Mouse (Mus musculus): ENCODE results near the gene Acad10. TPM values are rescaled to one million over a fixed set of nuclear protein-coding genes. Genes with fewer than 3 reads are reported as not detected.
A peak's percentile ranks its signal among the peaks of the same experiment; 100 is the strongest.

Gene Acad10
- total and polyA plus RNA-seq, 2 experiments from 2014 or later, result 1.8 to 6.1 TPM

DNA sequence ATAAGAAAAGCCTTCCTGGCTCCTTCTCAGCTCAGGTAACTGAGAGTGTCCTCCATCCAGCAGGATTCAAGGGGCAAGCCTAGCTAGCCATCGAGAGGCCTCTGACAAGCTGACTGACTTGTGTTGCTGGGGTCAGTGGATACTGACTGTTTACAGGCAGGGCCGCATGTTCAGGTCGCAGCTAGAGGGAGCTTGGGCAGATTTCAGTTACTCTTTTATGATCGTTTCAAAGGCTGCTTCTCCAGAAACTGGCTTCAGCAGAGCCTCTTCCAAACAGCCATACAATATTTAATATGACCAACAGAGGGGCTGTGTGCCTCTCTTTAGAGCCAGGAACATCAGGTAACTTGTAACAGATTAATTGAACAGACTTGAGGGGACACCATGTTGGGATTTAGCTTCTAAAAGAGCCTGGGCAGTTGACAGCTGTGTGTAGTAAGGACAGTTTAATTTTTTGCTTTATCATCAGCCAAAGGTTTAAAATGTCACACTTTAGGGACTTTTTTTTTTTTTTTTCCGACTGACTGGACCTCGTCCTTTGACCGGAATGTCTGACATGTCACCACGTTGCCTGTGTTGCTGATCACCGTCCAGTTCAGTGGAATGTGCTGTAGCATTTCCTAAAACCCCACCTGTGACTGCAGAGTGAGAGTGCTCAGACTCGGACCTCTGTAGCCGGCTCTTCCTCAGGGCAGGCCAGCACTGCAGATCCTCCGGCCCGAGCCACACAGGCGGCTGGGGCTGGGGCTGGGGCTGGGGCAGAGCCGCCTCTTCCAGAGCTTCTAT is 26.0 kb upstream of the Acad10 start:
- Histone ChIP-seq H3K9ac (replicated peaks; ENCODE audit: low read depth, low read length) (no peak overlapping the region; the same call in 1 of the 2 replicates), H3K27ac (ENCODE audit: low read depth) (peak overlapping the region; percentile 18), H3K4me3 (ENCODE audit: low read depth, low read length) (no peak overlapping the region), H3K9me3 (replicated peaks; ENCODE audit: control insufficient read depth, low read length) (no peaks in the 10 kb centered on the region), H3K4me2 (ENCODE audit: low read depth, low read length) (0 out of 2 replicates have a peak overlapping the region, but pooled peaks have one; percentile 7), H3K36me3 (replicated peaks; ENCODE audit: control insufficient read depth, insufficient read depth, low read length) (peaks cover 45% of the 10 kb centered on the region), H3K4me1 (ENCODE audit: control insufficient read depth, insufficient read depth) (peaks cover 8% of the 10 kb centered on the region; the same call in 1 of the 2 replicates), H3K27me3 (ENCODE audit: control insufficient read depth, insufficient read depth, low read length) (no peaks in the 10 kb centered on the region)
- TF ChIP-seq CTCF (IDR thresholded peaks at IDR 0.05; ENCODE audit: low read depth), result peak; percentile 39
- TF ChIP-seq EP300 (IDR thresholded peaks at IDR 0.05; ENCODE audit: low read depth), result no peak
- ATAC-seq (ENCODE audit: insufficient read depth, low read depth), result 0 out of 2 replicates have a peak, but pooled peaks have one; percentile 34
- WGBS, result 36% methylated on average over 15 of the region's 15 CpGs
- DNase-seq (ENCODE audit: low spot score), result no peak

- Histone ChIP-seq H3K9ac (replicated peaks; ENCODE audit: low read depth, low read length) (no peak overlapping the region), H3K36me3 (replicated peaks; ENCODE audit: control insufficient read depth, insufficient read depth, low read length) (peaks cover 53% of the 10 kb centered on the region), H3K27ac (ENCODE audit: low read depth) (peak overlapping the region; percentile 18), H3K4me2 (ENCODE audit: low read depth, low read length) (no peak overlapping the region), H3K9me3 (replicated peaks; ENCODE audit: control insufficient read depth, low read length) (no peaks in the 10 kb centered on the region), H3K4me1 (ENCODE audit: control insufficient read depth, insufficient read depth) (peaks cover 8% of the 10 kb centered on the region; the same call in 1 of the 2 replicates), H3K27me3 (ENCODE audit: control insufficient read depth, insufficient read depth, low read length) (no peaks in the 10 kb centered on the region), H3K4me3 (ENCODE audit: low read depth, low read length) (no peak overlapping the region)
- DNase-seq (ENCODE audit: low spot score) (peak; percentile 20), ATAC-seq (ENCODE audit: insufficient read depth, low read depth) (peak; percentile 63; the same call in 1 of the 2 replicates)
- 55% methylated on average over 6 of the region's 6 CpGs for WGBS
- TF ChIP-seq CTCF (IDR thresholded peaks at IDR 0.05; ENCODE audit: low read depth) (no peak), EP300 (IDR thresholded peaks at IDR 0.05; ENCODE audit: low read depth) (no peak)
Measured at GRCm38 (mm10) chr5:121685495-121685894, 25.2 kb upstream of the Acad10 start.

DNA sequence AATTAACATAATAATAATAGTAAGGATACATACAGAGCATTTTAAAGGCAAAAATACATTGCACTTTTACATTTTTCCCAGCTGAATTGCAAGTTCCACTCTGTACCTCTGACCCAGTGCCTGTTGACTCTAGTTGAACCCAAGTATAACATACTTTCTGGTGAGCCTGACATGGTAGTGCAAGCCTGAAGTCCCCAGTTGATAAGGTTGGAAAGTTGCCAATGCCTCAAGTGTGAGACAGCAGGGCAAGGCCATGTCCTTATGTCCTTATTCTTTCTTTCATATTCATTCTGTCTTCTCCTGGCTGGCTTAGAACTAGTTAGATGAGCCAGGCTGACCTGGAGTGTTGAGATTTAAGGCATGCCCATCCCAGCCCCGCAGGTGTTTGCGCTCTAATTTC is 21.9 kb upstream of the Acad10 start:
- Histone ChIP-seq H3K9me3 (replicated peaks; ENCODE audit: control insufficient read depth, low read length) (no peaks in the 10 kb centered on the region), H3K9ac (replicated peaks; ENCODE audit: low read depth, low read length) (no peak overlapping the region), H3K4me2 (ENCODE audit: low read depth, low read length) (no peak overlapping the region), H3K36me3 (replicated peaks; ENCODE audit: control insufficient read depth, insufficient read depth, low read length) (peaks cover 85% of the 10 kb centered on the region), H3K27me3 (ENCODE audit: control insufficient read depth, insufficient read depth, low read length) (no peaks in the 10 kb centered on the region), H3K4me3 (ENCODE audit: low read depth, low read length) (no peak overlapping the region), H3K27ac (ENCODE audit: low read depth) (no peak overlapping the region), H3K4me1 (ENCODE audit: control insufficient read depth, insufficient read depth) (peaks cover 8% of the 10 kb centered on the region; the same call in 1 of the 2 replicates)
- DNase-seq (ENCODE audit: low spot score), result no peak
- TF ChIP-seq CTCF (IDR thresholded peaks at IDR 0.05; ENCODE audit: low read depth) (no peak), EP300 (IDR thresholded peaks at IDR 0.05; ENCODE audit: low read depth) (no peak)
- WGBS, result 90% methylated on average over 2 of the region's 2 CpGs
- no peak for ATAC-seq (ENCODE audit: insufficient read depth, low read depth)

DNA sequence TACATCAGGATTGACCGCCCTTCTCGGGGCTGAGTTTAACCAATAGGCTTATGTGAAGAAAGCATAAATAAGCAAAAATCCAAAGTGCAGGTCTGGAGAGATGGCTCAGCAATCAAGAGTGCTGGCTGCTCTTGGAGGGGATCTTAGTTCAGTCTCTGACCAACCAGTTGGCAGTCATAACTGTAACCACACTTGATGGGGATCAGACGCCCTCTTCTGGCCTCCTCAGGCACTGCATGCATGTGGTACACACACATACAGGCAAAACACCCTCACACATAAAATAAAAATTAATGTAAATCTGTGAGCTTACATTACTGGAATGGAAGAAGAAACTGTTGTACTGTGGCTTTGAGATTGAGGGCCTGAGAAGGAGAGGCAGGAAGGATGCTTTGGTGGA is 10.1 kb upstream of the Acad10 start:
- WGBS, result 80% methylated on average over 3 of the region's 3 CpGs

GRCm38 (mm10) chr5:121668411-121668810 is 8.1 kb upstream of the Acad10 start:
- Histone ChIP-seq H3K4me1 (ENCODE audit: control insufficient read depth, insufficient read depth) (no peaks in the 10 kb centered on the region), H3K4me2 (ENCODE audit: low read depth, low read length) (no peak overlapping the region), H3K27me3 (ENCODE audit: control insufficient read depth, insufficient read depth, low read length) (no peaks in the 10 kb centered on the region), H3K36me3 (replicated peaks; ENCODE audit: control insufficient read depth, insufficient read depth, low read length) (peaks cover 71% of the 10 kb centered on the region), H3K9me3 (replicated peaks; ENCODE audit: control insufficient read depth, low read length) (no peaks in the 10 kb centered on the region), H3K4me3 (ENCODE audit: low read depth, low read length) (no peak overlapping the region), H3K9ac (replicated peaks; ENCODE audit: low read depth, low read length) (no peak overlapping the region), H3K27ac (ENCODE audit: low read depth) (no peak overlapping the region)
- TF ChIP-seq CTCF (IDR thresholded peaks at IDR 0.05; ENCODE audit: low read depth), result no peak
- no peak for TF ChIP-seq EP300 (IDR thresholded peaks at IDR 0.05; ENCODE audit: low read depth)
- no peak for DNase-seq (ENCODE audit: low spot score)
- 68% methylated on average over 6 of the region's 6 CpGs for WGBS
- no peak for ATAC-seq (ENCODE audit: insufficient read depth, low read depth)

More for the DNA sequence above, 10.1 kb upstream of the Acad10 start:
- ATAC-seq (ENCODE audit: insufficient read depth, low read depth), result no peak
- Histone ChIP-seq H3K9ac (replicated peaks; ENCODE audit: low read depth, low read length) (no peak overlapping the region), H3K36me3 (replicated peaks; ENCODE audit: control insufficient read depth, insufficient read depth, low read length) (peaks cover 73% of the 10 kb centered on the region), H3K27me3 (ENCODE audit: control insufficient read depth, insufficient read depth, low read length) (no peaks in the 10 kb centered on the region), H3K4me2 (ENCODE audit: low read depth, low read length) (no peak overlapping the region), H3K4me3 (ENCODE audit: low read depth, low read length) (no peak overlapping the region), H3K9me3 (replicated peaks; ENCODE audit: control insufficient read depth, low read length) (no peaks in the 10 kb centered on the region), H3K4me1 (ENCODE audit: control insufficient read depth, insufficient read depth) (no peaks in the 10 kb centered on the region), H3K27ac (ENCODE audit: low read depth) (no peak overlapping the region)
- DNase-seq (ENCODE audit: low spot score), result no peak
- no peak for TF ChIP-seq EP300 (IDR thresholded peaks at IDR 0.05; ENCODE audit: low read depth)
- peak; percentile 29 for TF ChIP-seq CTCF (IDR thresholded peaks at IDR 0.05; ENCODE audit: low read depth)
